Mouse (Mus musculus) G1E (cell line): ENCODE results near the gene Gpsm2.

ENCODE experiments used
- CTCF ChIP-seq: IDR thresholded peaks from 2 replicates; pipeline ENCODE4 v1.5.1; 2012; ENCODE audit warnings: low read depth, low read length, inconsistent platforms, mixed read lengths
- GATA1 ChIP-seq: IDR thresholded peaks from 2 replicates; pipeline ENCODE4 v1.6.1; 2012; ENCODE audit warnings: borderline replicate concordance, low read length, inconsistent platforms, mixed read lengths
- TAL1 ChIP-seq: conservative IDR thresholded peaks from 2 replicates; pipeline ENCODE4 v1.6.1; 2012; ENCODE audit warnings: low read depth, low read length, inconsistent platforms, mixed read lengths

- TF ChIP-seq CTCF (no peak), GATA1 (no peak), TAL1 (no peak)
Observed at GRCm38 (mm10) chr3:108755542-108755941, 33.4 kb upstream of the Gpsm2 start.
